Mouse (Mus musculus): ENCODE results near the gene Arfgap2. TPM values are rescaled to one million over a fixed set of nuclear protein-coding genes. Genes with fewer than 3 reads are reported as not detected.

The Arfgap2 gene
- polyA plus RNA-seq, 1 experiment from 2014 or later, result 68.1 TPM

Other genes with a start within 250 kb of the Arfgap2 start
- 35.4 and 40.5 TPM in 2 replicates for gene Rapsn, start 229.4 kb upstream of the Arfgap2 start, polyA plus RNA-seq (2014; fragmentation: Nextera tagmentation; extraction: Ambion mirVana)
- gene Psmc3, start 211.0 kb upstream of the Arfgap2 start, polyA plus RNA-seq (2014; fragmentation: Nextera tagmentation; extraction: Ambion mirVana), result 309 and 320 TPM in 2 replicates
- gene Slc39a13, start 194.6 kb upstream of the Arfgap2 start, polyA plus RNA-seq (2014; fragmentation: Nextera tagmentation; extraction: Ambion mirVana), result 62.1 and 64.8 TPM in 2 replicates
- gene Spi1, start 182.6 kb upstream of the Arfgap2 start, polyA plus RNA-seq (2014; fragmentation: Nextera tagmentation; extraction: Ambion mirVana), result 10.2 and 10.6 TPM in 2 replicates
- 0.30 and 0.79 TPM in 2 replicates for gene Mybpc3, start 146.8 kb upstream of the Arfgap2 start, polyA plus RNA-seq (2014; fragmentation: Nextera tagmentation; extraction: Ambion mirVana)
- 7.9 and 8.6 TPM in 2 replicates for gene Madd, start 81.1 kb upstream of the Arfgap2 start, polyA plus RNA-seq (2014; fragmentation: Nextera tagmentation; extraction: Ambion mirVana)
- 1.5 and 2.7 TPM in 2 replicates for gene Nr1h3, start 62.1 kb upstream of the Arfgap2 start, polyA plus RNA-seq (2014; fragmentation: Nextera tagmentation; extraction: Ambion mirVana)
- gene Acp2, start 62.1 kb upstream of the Arfgap2 start, polyA plus RNA-seq (2014; fragmentation: Nextera tagmentation; extraction: Ambion mirVana), result 29.4 and 32.3 TPM in 2 replicates
- 14.1 and 16.3 TPM in 2 replicates for gene Ddb2, start 28.0 kb upstream of the Arfgap2 start, polyA plus RNA-seq (2014; fragmentation: Nextera tagmentation; extraction: Ambion mirVana)
- gene Pacsin3, start 9.0 kb upstream of the Arfgap2 start, polyA plus RNA-seq (2014; fragmentation: Nextera tagmentation; extraction: Ambion mirVana), result 59.9 and 64.3 TPM in 2 replicates
- 56.0 and 59.2 TPM in 2 replicates for gene 1110051M20Rik, start 179.7 kb downstream of the Arfgap2 start, polyA plus RNA-seq (2014; fragmentation: Nextera tagmentation; extraction: Ambion mirVana)
- gene Lrp4, start 192.5 kb downstream of the Arfgap2 start, polyA plus RNA-seq (2014; fragmentation: Nextera tagmentation; extraction: Ambion mirVana), result 7.3 and 7.6 TPM in 2 replicates